Mouse (Mus musculus): ENCODE data around the gene Fam162a.
"Not testable (repeated sequence)": the region's sequence is repeated elsewhere in the genome, so short reads cannot be mapped to it uniquely, and the experiment has no call there.

- not testable (repeated sequence) for TF ChIP-seq MAFK (IDR thresholded peaks at IDR 0.05; ENCODE audit: insufficient read depth, low read depth, low read length); HCFC1 (IDR thresholded peaks at IDR 0.05; ENCODE audit: borderline replicate concordance, insufficient read depth, low read length); ZC3H11A (IDR thresholded peaks at IDR 0.05; ENCODE audit: borderline replicate concordance, low read depth, low read length)
These were observed 72.5 kb downstream of the Fam162a start for GRCm38 (mm10) chr16:35998852-35999251.

All from ES-E14 (cell line).